Mouse (Mus musculus): ENCODE measurements around the gene Ghitm. TPM values are rescaled to one million over a fixed set of nuclear protein-coding genes. Genes with fewer than 3 reads are reported as not detected.
A peak's percentile ranks its signal among the peaks of the same experiment; 100 is the strongest.

Ghitm gene
- polyA plus RNA-seq, 1 experiment from 2014 or later, result 387 TPM

GRCm38 (mm10) chr14:37134304-37135126 is 557 bp downstream of the Ghitm start:
- 1% methylated on average over 40 of the region's 40 CpGs for WGBS
- H3K9me3 ChIP-seq (replicated peaks), result no peaks in the 10 kb centered on the region
- H3K27ac ChIP-seq, result peak overlapping the region; percentile 88
- peak; percentile 30 for ATAC-seq (replicated peaks; ENCODE audit: insufficient number of reproducible peaks, insufficient read depth, low FRiP score, low read depth)
- H3K36me3 ChIP-seq, result peaks cover 31% of the 10 kb centered on the region
- H3K27me3 ChIP-seq, result no peaks in the 10 kb centered on the region
- H3K4me2 ChIP-seq, result peak overlapping the region; percentile 62
- peak overlapping the region; percentile 79 for H3K9ac ChIP-seq
- H3K4me3 ChIP-seq, result peak overlapping the region; percentile 78
- H3K4me1 ChIP-seq (replicated peaks), result peaks cover 8% of the 10 kb centered on the region

- Histone ChIP-seq H3K36me3 (peaks cover 73% of the 10 kb centered on the region), H3K4me3 (no peak overlapping the region), H3K9ac (no peak overlapping the region), H3K27me3 (no peaks in the 10 kb centered on the region), H3K4me2 (no peak overlapping the region), H3K9me3 (replicated peaks) (no peaks in the 10 kb centered on the region), H3K27ac (no peak overlapping the region), H3K4me1 (replicated peaks) (no peaks in the 10 kb centered on the region)
- ATAC-seq (replicated peaks; ENCODE audit: insufficient number of reproducible peaks, insufficient read depth, low FRiP score, low read depth), result no peak
- WGBS, result 44% methylated on average over 4 of the region's 4 CpGs
These were observed 7.4 kb downstream of the Ghitm start for GRCm38 (mm10) chr14:37127652-37128051.

GRCm38 (mm10) chr14:37119233-37119632 is 15.8 kb downstream of the Ghitm start:
- WGBS, result 96% methylated on average over 4 of the region's 4 CpGs
- Histone ChIP-seq H3K36me3 (peaks cover 27% of the 10 kb centered on the region), H3K9me3 (replicated peaks) (no peaks in the 10 kb centered on the region), H3K27ac (no peak overlapping the region), H3K9ac (no peak overlapping the region), H3K4me3 (no peak overlapping the region), H3K4me1 (replicated peaks) (0 out of 2 replicates have a peak, but pooled peaks cover 2% of the 10 kb centered on the region), H3K27me3 (no peaks in the 10 kb centered on the region), H3K4me2 (no peak overlapping the region)
- no peak for ATAC-seq (replicated peaks; ENCODE audit: insufficient number of reproducible peaks, insufficient read depth, low FRiP score, low read depth)

- Histone ChIP-seq H3K36me3 (no peaks in the 10 kb centered on the region), H3K9ac (no peak within 1 kb of the TSS), H3K27me3 (no peaks in the 10 kb centered on the region), H3K4me2 (no peak within 1 kb of the TSS), H3K4me3 (no peak within 1 kb of the TSS), H3K9me3 (replicated peaks) (no peaks in the 10 kb centered on the region), H3K4me1 (replicated peaks) (peaks cover 10% of the 10 kb centered on the region; the same call in 1 of the 2 replicates), H3K27ac (no peak within 1 kb of the TSS)
- ATAC-seq (replicated peaks; ENCODE audit: insufficient number of reproducible peaks, insufficient read depth, low FRiP score, low read depth), result no peak
- 59% methylated on average over 3 of the region's 3 CpGs for WGBS
These were observed 21.1 kb downstream of the Ghitm start, which contains the start of gene 2610528A11Rik for GRCm38 (mm10) chr14:37113922-37114321. 2610528A11Rik (minus strand) TSS chr14:37114022.

GRCm38 (mm10) chr14:37112931-37113330 is 22.1 kb downstream of the Ghitm start:
- Histone ChIP-seq H3K9ac (no peak overlapping the region), H3K4me2 (no peak overlapping the region), H3K4me3 (no peak overlapping the region), H3K9me3 (replicated peaks) (no peaks in the 10 kb centered on the region), H3K27me3 (no peaks in the 10 kb centered on the region), H3K27ac (no peak overlapping the region), H3K4me1 (replicated peaks) (peaks cover 10% of the 10 kb centered on the region; the same call in 1 of the 2 replicates), H3K36me3 (no peaks in the 10 kb centered on the region)
- WGBS, result 82% methylated on average over 7 of the region's 7 CpGs
- no peak for ATAC-seq (replicated peaks; ENCODE audit: insufficient number of reproducible peaks, insufficient read depth, low FRiP score, low read depth)

GRCm38 (mm10) chr14:37111371-37111770 is 23.7 kb downstream of the Ghitm start:
- Histone ChIP-seq H3K4me1 (replicated peaks) (peaks cover 10% of the 10 kb centered on the region), H3K36me3 (no peaks in the 10 kb centered on the region), H3K4me2 (no peak overlapping the region), H3K9me3 (replicated peaks) (no peaks in the 10 kb centered on the region), H3K4me3 (no peak overlapping the region), H3K27ac (no peak overlapping the region), H3K27me3 (no peaks in the 10 kb centered on the region), H3K9ac (no peak overlapping the region)
- no peak for ATAC-seq (replicated peaks; ENCODE audit: insufficient number of reproducible peaks, insufficient read depth, low FRiP score, low read depth)

- Histone ChIP-seq H3K4me1 (replicated peaks) (peaks cover 19% of the 10 kb centered on the region), H3K27me3 (no peaks in the 10 kb centered on the region), H3K27ac (no peak overlapping the region), H3K36me3 (no peaks in the 10 kb centered on the region), H3K9ac (no peak overlapping the region), H3K4me2 (no peak overlapping the region), H3K9me3 (replicated peaks) (no peaks in the 10 kb centered on the region), H3K4me3 (no peak overlapping the region)
- WGBS, result 49% methylated on average over 2 of the region's 2 CpGs
- ATAC-seq (replicated peaks; ENCODE audit: insufficient number of reproducible peaks, insufficient read depth, low FRiP score, low read depth), result no peak
These were observed 24.6 kb downstream of the Ghitm start for GRCm38 (mm10) chr14:37110456-37110855.

GRCm38 (mm10) chr14:37109975-37110374 is 25.1 kb downstream of the Ghitm start:
- Histone ChIP-seq H3K4me2 (no peak overlapping the region), H3K9ac (no peak overlapping the region), H3K27me3 (no peaks in the 10 kb centered on the region), H3K27ac (no peak overlapping the region), H3K36me3 (no peaks in the 10 kb centered on the region), H3K4me1 (replicated peaks) (peaks cover 24% of the 10 kb centered on the region), H3K9me3 (replicated peaks) (no peaks in the 10 kb centered on the region), H3K4me3 (no peak overlapping the region)
- ATAC-seq (replicated peaks; ENCODE audit: insufficient number of reproducible peaks, insufficient read depth, low FRiP score, low read depth), result no peak
- 43% methylated on average over 9 of the region's 9 CpGs for WGBS

- Histone ChIP-seq H3K4me2 (no peak overlapping the region), H3K9me3 (replicated peaks) (no peaks in the 10 kb centered on the region), H3K27me3 (no peaks in the 10 kb centered on the region), H3K4me1 (replicated peaks) (peaks cover 28% of the 10 kb centered on the region), H3K9ac (no peak overlapping the region), H3K36me3 (no peaks in the 10 kb centered on the region), H3K27ac (no peak overlapping the region), H3K4me3 (no peak overlapping the region)
- no peak for ATAC-seq (replicated peaks; ENCODE audit: insufficient number of reproducible peaks, insufficient read depth, low FRiP score, low read depth)
- WGBS, result 68% methylated on average over 8 of the region's 8 CpGs
These were observed 25.6 kb downstream of the Ghitm start for GRCm38 (mm10) chr14:37109460-37109859.

GRCm38 (mm10) chr14:37105846-37106245 is 29.2 kb downstream of the Ghitm start:
- Histone ChIP-seq H3K27me3 (0 out of 2 replicates have a peak, but pooled peaks cover 2% of the 10 kb centered on the region), H3K4me3 (no peak overlapping the region), H3K9ac (no peak overlapping the region), H3K36me3 (no peaks in the 10 kb centered on the region), H3K4me1 (replicated peaks) (peaks cover 35% of the 10 kb centered on the region), H3K4me2 (peak overlapping the region; percentile 29; the same call in 1 of the 2 replicates), H3K9me3 (replicated peaks) (no peaks in the 10 kb centered on the region), H3K27ac (peak overlapping the region; percentile 74)
- WGBS, result 17% methylated on average over 7 of the region's 7 CpGs
- ATAC-seq (replicated peaks; ENCODE audit: insufficient number of reproducible peaks, insufficient read depth, low FRiP score, low read depth), result peak; percentile 74

GRCm38 (mm10) chr14:37104747-37105146 is 30.3 kb downstream of the Ghitm start:
- Histone ChIP-seq H3K9ac (no peak overlapping the region), H3K27me3 (0 out of 2 replicates have a peak, but pooled peaks cover 5% of the 10 kb centered on the region), H3K4me1 (replicated peaks) (peaks cover 28% of the 10 kb centered on the region), H3K4me3 (no peak overlapping the region), H3K9me3 (replicated peaks) (no peaks in the 10 kb centered on the region), H3K27ac (peak overlapping the region; percentile 74), H3K36me3 (no peaks in the 10 kb centered on the region), H3K4me2 (no peak overlapping the region)
- peak; percentile 65 for ATAC-seq (replicated peaks; ENCODE audit: insufficient number of reproducible peaks, insufficient read depth, low FRiP score, low read depth)
- whole genome bisulfite sequencing, result 33% methylated on average over 5 of the region's 5 CpGs

- ATAC-seq (replicated peaks; ENCODE audit: insufficient number of reproducible peaks, insufficient read depth, low FRiP score, low read depth), result no peak
These were observed 32.6 kb downstream of the Ghitm start for GRCm38 (mm10) chr14:37102484-37102883.

More at GRCm38 (mm10) chr14:37102484-37102883, 32.6 kb downstream of the Ghitm start:
- 72% methylated on average over 3 of the region's 3 CpGs for WGBS
- Histone ChIP-seq H3K36me3 (no peaks in the 10 kb centered on the region), H3K4me3 (no peak overlapping the region), H3K4me2 (no peak overlapping the region), H3K9me3 (replicated peaks) (no peaks in the 10 kb centered on the region), H3K9ac (no peak overlapping the region), H3K4me1 (replicated peaks) (peaks cover 34% of the 10 kb centered on the region), H3K27ac (no peak overlapping the region), H3K27me3 (peaks cover 27% of the 10 kb centered on the region)

All from heart, embryonic 15.5 days (tissue).